Mouse (Mus musculus) gastrocnemius, adult 2 months (tissue): ENCODE measurements at regions not wholly inside any gene's neighbourhood (a gene's known extent, or its start where the extent isn't known, plus 50 kb on each side); places are given as distances from the start of the nearest gene placed in this dataset.
A peak's percentile ranks its signal among the peaks of the same experiment; 100 is the strongest.

Experiments used
- DNase-seq: peaks from one replicate; pipeline ENCODE4 v3.0.0; 2022
- H3K27ac ChIP-seq: fragments of 200-600 bp; 2 replicates; pipeline ENCODE4 v1.8.1; 2022; ENCODE audit warnings: mild to moderate bottlenecking
- H3K4me3 ChIP-seq: fragments of 200-600 bp; 2 replicates; pipeline ENCODE4 v1.8.1; 2022; ENCODE audit warnings: mild to moderate bottlenecking, moderate library complexity
- CTCF ChIP-seq: fragments of 200-600 bp; IDR thresholded peaks from 2 replicates; pipeline ENCODE4 v1.8.1; 2022; ENCODE audit warnings: antibody characterized with exemption, mild to moderate bottlenecking, moderate library complexity
- intact Hi-C: fragments of 180-260 bp; cut with DNase I; formaldehyde crosslinking; loops from one replicate; pipeline ENCODE4 v1.15.1; 2025

- intact Hi-C loops, result no loop called here
- Histone ChIP-seq H3K4me3 (no peak overlapping the region), H3K27ac (peak overlapping the region; percentile 9)
- no peak for DNase-seq
- TF ChIP-seq CTCF, result no peak
Observed at GRCm38 (mm10) chr13:102594201-102594600, 99.2 kb upstream of the Cd180 start.

GRCm38 (mm10) chr13:102595602-102596001 is 97.8 kb upstream of the Cd180 start:
- Histone ChIP-seq H3K4me3 (no peak overlapping the region), H3K27ac (peak overlapping the region; percentile 28; the same call in 1 of the 2 replicates)
- no peak for TF ChIP-seq CTCF
- no peak for DNase-seq
- intact Hi-C loops, result no loop called here

GRCm38 (mm10) chr13:102596101-102596500 is 97.3 kb upstream of the Cd180 start:
- no peak for TF ChIP-seq CTCF
- no peak overlapping the region for H3K4me3 ChIP-seq
- intact Hi-C loops, result no loop called here
- 0 out of 2 replicates have a peak overlapping the region, but pooled peaks have one; percentile 28 for H3K27ac ChIP-seq
- no peak for DNase-seq

- Histone ChIP-seq H3K27ac (no peak overlapping the region), H3K4me3 (no peak overlapping the region)
- intact Hi-C loops, result no loop called here
- TF ChIP-seq CTCF, result no peak
- DNase-seq, result no peak
Observed at GRCm38 (mm10) chr13:102598181-102598580, 95.2 kb upstream of the Cd180 start.

GRCm38 (mm10) chr13:102599602-102600001 is 93.8 kb upstream of the Cd180 start:
- Histone ChIP-seq H3K4me3 (no peak overlapping the region), H3K27ac (peak overlapping the region; percentile 10; the same call in 1 of the 2 replicates)
- no peak for TF ChIP-seq CTCF
- DNase-seq, result no peak
- intact Hi-C loops, result no loop called here

GRCm38 (mm10) chr13:102600026-102600425 is 93.3 kb upstream of the Cd180 start:
- H3K27ac ChIP-seq, result peak overlapping the region; percentile 10; the same call in 1 of the 2 replicates

GRCm38 (mm10) chr13:102624461-102624860 is 68.9 kb upstream of the Cd180 start:
- DNase-seq, result no peak
- Histone ChIP-seq H3K27ac (peak overlapping the region; percentile 85), H3K4me3 (no peak overlapping the region)
- intact Hi-C loops, result no loop called here
- TF ChIP-seq CTCF, result no peak

More at GRCm38 (mm10) chr13:102600026-102600425, 93.3 kb upstream of the Cd180 start:
- intact Hi-C loops, result no loop called here
- no peak overlapping the region for H3K4me3 ChIP-seq
- no peak for DNase-seq
- TF ChIP-seq CTCF, result no peak

GRCm38 (mm10) chr13:102625171-102625835 is 68.1 kb upstream of the Cd180 start:
- 0 out of 2 replicates have a peak, but pooled peaks have one; percentile 4 for TF ChIP-seq CTCF
- peak overlapping the region; percentile 85 for H3K27ac ChIP-seq
- intact Hi-C loops, result no loop called here
- DNase-seq, result peak; percentile 48
- no peak overlapping the region for H3K4me3 ChIP-seq

- Histone ChIP-seq H3K4me3 (no peak overlapping the region), H3K27ac (peak overlapping the region; percentile 85)
- intact Hi-C loops, result no loop called here
- no peak for TF ChIP-seq CTCF
- no peak for DNase-seq
Observed at GRCm38 (mm10) chr13:102625836-102626340, 67.5 kb upstream of the Cd180 start.

- no peak overlapping the region for H3K27ac ChIP-seq
- DNase-seq, result no peak
- no peak for TF ChIP-seq CTCF
- no peak overlapping the region for H3K4me3 ChIP-seq
- intact Hi-C loops, result no loop called here
Observed at GRCm38 (mm10) chr13:102627786-102628185, 65.6 kb upstream of the Cd180 start.

GRCm38 (mm10) chr13:102629176-102629575 is 64.2 kb upstream of the Cd180 start:
- no peak for TF ChIP-seq CTCF
- Histone ChIP-seq H3K27ac (no peak overlapping the region), H3K4me3 (no peak overlapping the region)
- DNase-seq, result no peak
- intact Hi-C loops, result no loop called here

- no peak for DNase-seq
- no peak for TF ChIP-seq CTCF
- intact Hi-C loops, result no loop called here
Observed at GRCm38 (mm10) chr13:102634236-102634957, 59.0 kb upstream of the Cd180 start.

GRCm38 (mm10) chr13:102636032-102636431 is 57.3 kb upstream of the Cd180 start:
- DNase-seq, result no peak
- TF ChIP-seq CTCF, result no peak
- intact Hi-C loops, result no loop called here
- Histone ChIP-seq H3K4me3 (no peak overlapping the region), H3K27ac (no peak overlapping the region)

More at GRCm38 (mm10) chr13:102634236-102634957, 59.0 kb upstream of the Cd180 start:
- no peak overlapping the region for H3K27ac ChIP-seq
- H3K4me3 ChIP-seq, result no peak overlapping the region
